Mouse (Mus musculus) thymus, adult 2 months (tissue): ENCODE measurements around the gene Nat8f5.

ENCODE experiments used
- CTCF ChIP-seq: fragments of 200-500 bp; IDR thresholded peaks from 2 replicates; pipeline ENCODE4 v1.5.1; 2012; ENCODE audit warnings: mild to moderate bottlenecking, control low read depth, low read length, moderate library complexity, borderline replicate concordance; ENCODE audit not compliant: control insufficient read depth, poor library complexity, insufficient read depth; ENCODE audit errors: extremely low read depth
- POLR2A ChIP-seq: fragments of 200-500 bp; IDR thresholded peaks from 2 replicates; pipeline ENCODE4 v1.6.1; 2012; ENCODE audit warnings: mild to moderate bottlenecking, low read length, control low read depth, moderate library complexity; ENCODE audit not compliant: control insufficient read depth, poor library complexity, insufficient read depth; ENCODE audit errors: extremely low read depth

DNA sequence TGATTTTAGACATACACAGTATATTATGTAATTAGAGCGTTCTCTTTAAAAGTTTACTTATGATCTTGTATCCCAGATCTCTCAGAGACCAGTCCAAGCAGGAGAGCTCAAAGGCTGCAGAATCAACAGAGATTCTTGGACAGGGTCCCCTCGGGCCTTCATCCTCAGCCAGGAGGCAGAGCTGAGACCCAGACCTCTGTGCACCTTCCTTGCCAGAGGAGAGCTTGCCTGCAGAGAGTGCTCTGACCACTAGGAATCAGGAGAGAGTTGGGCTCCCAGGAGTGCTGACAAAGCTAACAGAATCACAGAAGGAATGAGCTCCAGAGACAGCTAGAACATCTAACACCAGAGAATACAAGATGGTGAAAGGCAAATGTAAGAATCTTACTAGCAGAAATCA is 7.4 kb downstream of the Nat8f5 start:
- TF ChIP-seq POLR2A = no peak
- TF ChIP-seq CTCF = no peak
